ENCODE assay signal across 8 mouse cellular contexts in the genomic region with DNA sequence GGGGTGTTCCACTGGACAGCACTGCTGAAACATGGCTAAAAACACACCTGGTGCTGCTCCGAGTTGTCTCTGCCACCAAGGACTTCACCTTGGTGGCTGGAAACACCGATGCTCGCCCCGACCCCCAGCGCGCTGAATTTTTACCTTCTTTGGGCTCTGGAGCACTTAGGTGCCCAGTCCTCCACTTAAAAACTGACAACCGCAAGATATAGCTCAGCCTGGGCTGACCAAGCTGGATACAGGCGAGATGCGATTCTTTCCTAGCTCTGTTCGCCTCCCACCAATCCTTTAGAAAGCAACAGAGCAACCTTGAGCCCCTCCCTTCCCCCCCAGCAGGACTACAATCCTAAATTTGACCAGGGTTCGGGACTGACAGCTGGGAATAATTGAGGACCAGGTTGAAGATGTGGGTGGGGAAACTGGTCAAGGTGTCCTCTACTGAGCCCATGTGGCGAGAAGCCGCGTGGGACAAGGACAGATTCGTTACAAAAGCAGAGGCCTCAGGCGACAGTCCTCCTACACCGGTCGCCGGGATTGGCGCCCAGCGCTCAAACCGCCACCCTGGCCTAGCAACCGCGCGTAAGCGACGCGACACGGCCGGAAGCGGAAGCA. TPM values are rescaled to one million over a fixed set of nuclear protein-coding genes. Genes with fewer than 3 reads are reported as not detected.
DNase-seq lines count a peak whose midpoint lies in the region; ATAC-seq and TF ChIP-seq lines count a peak whose summit lies in the region.

No protein-coding gene starts in this region.

- H3K27ac ChIP-seq in heart, adult 2 months = peak overlapping the region; percentile 92
- H3K27ac ChIP-seq in limb, embryonic 10.5 days = peak overlapping the region; percentile 89
- peak overlapping the region; percentile 91 for H3K27ac ChIP-seq in neural tube, embryonic 13.5 days (replicated peaks)

- H3K79me2 ChIP-seq in heart, adult 2 months (replicated peaks; ENCODE audit: control insufficient read depth, insufficient read depth, low read length) = no peaks in the 10 kb centered on the region; the same call in 1 of the 2 replicates

- peak overlapping the region; percentile 72 for H3K4me3 ChIP-seq in heart, adult 2 months
- peak overlapping the region; percentile 58 for H3K4me3 ChIP-seq in limb, embryonic 10.5 days
- peak overlapping the region; percentile 50 for H3K4me3 ChIP-seq in neural tube, embryonic 13.5 days

- no peak for TF ChIP-seq CTCF in heart, adult 2 months (IDR thresholded peaks at IDR 0.05)

- intact Hi-C loops in heart, adult 2 months (cut with DNase I) = no loop called here

- WGBS in heart, adult 2 months = 20% methylated on average over 31 of the region's 31 CpGs
- WGBS in limb, embryonic 10.5 days = 18% methylated on average over 31 of the region's 31 CpGs
- WGBS in neural tube, embryonic 13.5 days = 13% methylated on average over 28 of the region's 31 CpGs

- peak; percentile 11; the same call in 1 of the 2 replicates for ATAC-seq in erythroid progenitor cell, adult 5-6 weeks (replicated peaks; ENCODE audit: low FRiP score, poor library complexity, severe bottlenecking)
- ATAC-seq in neural tube, embryonic 13.5 days (ENCODE audit: low read depth) = peak; percentile 25

- no peak for TF ChIP-seq EP300 in heart, adult 2 months (IDR thresholded peaks at IDR 0.05; ENCODE audit: insufficient read depth, low read depth, low read length)

- no peaks in the 10 kb centered on the region for H3K4me1 ChIP-seq in heart, adult 2 months (ENCODE audit: control insufficient read depth, insufficient read depth, low read length)
- H3K4me1 ChIP-seq in limb, embryonic 10.5 days = no peaks in the 10 kb centered on the region
- 0 out of 2 replicates have a peak, but pooled peaks cover 6% of the 10 kb centered on the region for H3K4me1 ChIP-seq in neural tube, embryonic 13.5 days (replicated peaks)

- DNase-seq in heart, adult 2 months = no peak
- no peak for DNase-seq in heart, adult 11 months
- peak; percentile 88 to 91 for DNase-seq in right cerebral cortex, postnatal 10 days (ENCODE audit: low spot score in 2 of 2)
- DNase-seq in right cerebral cortex, adult 2 months (ENCODE audit: low spot score in 2 of 2) = no peak
- peak; percentile 32 for DNase-seq in limb, embryonic 10.5 days (ENCODE audit: low spot score)
- DNase-seq in ovary, postnatal 10 days (ENCODE audit: low spot score) = no peak

- H3K27me3 ChIP-seq in heart, adult 2 months (ENCODE audit: control insufficient read depth, insufficient read depth, low read length) = no peaks in the 10 kb centered on the region
- peaks cover 77% of the 10 kb centered on the region for H3K27me3 ChIP-seq in limb, embryonic 10.5 days (ENCODE audit: low read depth, poor library complexity, severe bottlenecking)
- no peaks in the 10 kb centered on the region for H3K27me3 ChIP-seq in neural tube, embryonic 13.5 days

- H3K36me3 ChIP-seq in heart, adult 2 months (ENCODE audit: control insufficient read depth, insufficient read depth, low read length) = no peaks in the 10 kb centered on the region
- H3K36me3 ChIP-seq in limb, embryonic 10.5 days = peaks cover 26% of the 10 kb centered on the region
- no peaks in the 10 kb centered on the region; the same call in 1 of the 2 replicates for H3K36me3 ChIP-seq in neural tube, embryonic 13.5 days

- peak overlapping the region; percentile 72 for H3K4me2 ChIP-seq in neural tube, embryonic 13.5 days

- TF ChIP-seq POLR2A in heart, adult 2 months (IDR thresholded peaks at IDR 0.05; ENCODE audit: insufficient read depth, low read depth, low read length) = no peak

- H3K9me3 ChIP-seq in limb, embryonic 10.5 days (replicated peaks) = no peaks in the 10 kb centered on the region
- H3K9me3 ChIP-seq in neural tube, embryonic 13.5 days = no peaks in the 10 kb centered on the region

- H3K9ac ChIP-seq in heart, adult 2 months (ENCODE audit: low read depth, low read length) = peak overlapping the region; percentile 57
- peak overlapping the region; percentile 75 for H3K9ac ChIP-seq in neural tube, embryonic 13.5 days

RNA-seq across cellular contexts. Expression of a gene that starts 0.7 kb away (rescaled TPM):
- 10 to 100 TPM; 43.2 to 56.0 TPM for total RNA-seq in heart, adult 2 months (2021)
- 23.0 and 38.6 TPM in 2 replicates for polyA plus RNA-seq in heart, adult 2 months (2012; rRNA removed)
- 25.9 and 40.2 TPM in 2 replicates for total RNA-seq in erythroid progenitor cell, adult 5-6 weeks (2015; ENCODE audit: low replicate concordance)
- total RNA-seq in erythroid progenitor cell, adult 5-6 weeks (2017; ENCODE audit: low replicate concordance) = 27.2 and 28.6 TPM in 2 replicates
- polyA plus RNA-seq in limb, embryonic 10.5 days (2016; fragmentation: Nextera tagmentation; extraction: Ambion mirVana) = 26.9 and 29.4 TPM in 2 replicates
- 19.9 and 23.0 TPM in 2 replicates for polyA plus RNA-seq in neural tube, embryonic 13.5 days (2015; fragmentation: Nextera tagmentation; extraction: Ambion mirVana)

Comparison
In these comparisons a context has a peak if more than half of its experiments do, and no peak if none do; other contexts are left out.
1. DNase-seq: peak in right cerebral cortex, postnatal 10 days (2 of 2) and limb, embryonic 10.5 days (single experiment); none in heart, adult 2 months (0 of 2), heart, adult 11 months (single experiment), right cerebral cortex, adult 2 months (0 of 2) and ovary, postnatal 10 days (single experiment).
2. Peak in every context shown above with its lines, with median percentiles within 50 percentile points of each other: H3K27ac ChIP-seq and H3K4me3 ChIP-seq.